Mouse (Mus musculus) heart, postnatal 36 days (tissue): ENCODE results near the gene Rpl23. TPM values are rescaled to one million over a fixed set of nuclear protein-coding genes. Genes with fewer than 3 reads are reported as not detected.
"Not testable (repeated sequence)": the region's sequence is repeated elsewhere in the genome, so short reads cannot be mapped to it uniquely, and the experiment has no call there.

Source experiments
- DNase-seq, 2 experiments: peaks; one replicate each; pipeline ENCODE4 v3.0.0; 2021 to 2022
- intact Hi-C: fragments of 180-260 bp; cut with DNase I; formaldehyde crosslinking; loops from one replicate; pipeline ENCODE4 v1.15.1; 2025
- total RNA-seq, 2 experiments: library from RNA; stranded (reverse); gene quantifications; 2 replicates each; pipeline ENCODE4 v1.2.3; 2021

Rpl23 gene
- total RNA-seq, 2 experiments from 2014 or later = 522 TPM

- peak in 1 of 2 experiments; percentile 26 for DNase-seq
- intact Hi-C loops = loop anchor here (2.0 kb wide), 1 partner anchor 21 kb away; no protein-coding TSS in a partner anchor
Observed at GRCm38 (mm10) chr11:97801409-97802193, 19.4 kb upstream of the Rpl23 start.

GRCm38 (mm10) chr11:97800691-97801408 lies 18.6 kb upstream of the Rpl23 start:
- peak in 1 of 2 experiments; percentile 26 for DNase-seq
- intact Hi-C loops = loop anchor here (2.0 kb wide), 1 partner anchor 22 kb away; no protein-coding TSS in a partner anchor

- peak; percentile 75 to 84 for DNase-seq
- intact Hi-C loops = loop anchor here (2.0 to 10.0 kb wide), 2 partner anchors 23 to 405 kb away; partner anchors contain the start of gene Cdk12
Observed at GRCm38 (mm10) chr11:97799994-97800690, 17.9 kb upstream of the Rpl23 start.

- DNase-seq = peak; percentile 85 to 92
- intact Hi-C loops = loop anchor here (10.0 kb wide), 1 partner anchor 405 kb away; the partner anchor contains the start of gene Cdk12
Observed at GRCm38 (mm10) chr11:97799146-97799993, 17.1 kb upstream of the Rpl23 start.

- intact Hi-C loops = loop anchor here (1.0 to 10.0 kb wide), 3 partner anchors 43 to 406 kb away; partner anchors contain the start of gene Cdk12
- DNase-seq = peak; percentile 87 to 92
Observed at GRCm38 (mm10) chr11:97798782-97799145, 16.5 kb upstream of the Rpl23 start, which contains the start of gene Lasp1. Gene Lasp1 (plus strand): TSS chr11:97799000.

- DNase-seq = no peak
- intact Hi-C loops = loop anchor here (1.0 to 10.0 kb wide), 3 partner anchors 43 to 407 kb away; partner anchors contain the start of gene Cdk12
Observed at GRCm38 (mm10) chr11:97798083-97798435, 15.8 kb upstream of the Rpl23 start.

GRCm38 (mm10) chr11:97797369-97798082 lies 15.3 kb upstream of the Rpl23 start:
- intact Hi-C loops = loop anchor here (1.0 to 10.0 kb wide), 3 partner anchors 44 to 407 kb away; partner anchors contain the start of gene Cdk12
- DNase-seq = no peak

- peak; percentile 74 to 78 for DNase-seq
- intact Hi-C loops = loop anchor here (10.0 kb wide), 1 partner anchor 408 kb away; the partner anchor contains the start of gene Cdk12
Observed at GRCm38 (mm10) chr11:97796910-97797309, 14.7 kb upstream of the Rpl23 start.

- DNase-seq = peak in 1 of 2 experiments; percentile 41
- intact Hi-C loops = loop anchor here (1.0 to 10.0 kb wide), 3 partner anchors 91 to 412 kb away; partner anchors contain the start of genes Cdk12 and Fbxo47
Observed at GRCm38 (mm10) chr11:97793165-97793564, 10.9 kb upstream of the Rpl23 start.

- intact Hi-C loops = loop anchor here (10.0 kb wide), 1 partner anchor 414 kb away; the partner anchor contains the start of gene Cdk12
Observed at GRCm38 (mm10) chr11:97790778-97791438, 8.7 kb upstream of the Rpl23 start.

GRCm38 (mm10) chr11:97789727-97790126 lies 7.5 kb upstream of the Rpl23 start:
- DNase-seq = no peak
- intact Hi-C loops = loop anchor here (10.0 kb wide), 1 partner anchor 415 kb away; the partner anchor contains the start of gene Cdk12

More at GRCm38 (mm10) chr11:97790778-97791438, 8.7 kb upstream of the Rpl23 start:
- DNase-seq = not testable (repeated sequence)

GRCm38 (mm10) chr11:97787961-97788360 lies 5.7 kb upstream of the Rpl23 start:
- intact Hi-C loops = no loop called here
- no peak for DNase-seq

- intact Hi-C loops = no loop called here
- DNase-seq = no peak
Observed at GRCm38 (mm10) chr11:97782564-97782895, 293 bp upstream of the Rpl23 start.

- intact Hi-C loops = loop anchor here (2.0 kb wide), 1 partner anchor 15 kb away; the partner anchor contains the start of gene Cwc25
Observed at GRCm38 (mm10) chr11:97781478-97781831, 782 bp downstream of the Rpl23 start.

GRCm38 (mm10) chr11:97779968-97780701 lies 2.1 kb downstream of the Rpl23 start:
- intact Hi-C loops = loop anchor here (2.0 kb wide), 1 partner anchor 13 kb away; the partner anchor contains the start of gene Cwc25
- DNase-seq = no peak

More at GRCm38 (mm10) chr11:97781478-97781831, 782 bp downstream of the Rpl23 start:
- DNase-seq = no peak

GRCm38 (mm10) chr11:97778918-97779317 lies 3.3 kb downstream of the Rpl23 start:
- no peak for DNase-seq
- intact Hi-C loops = no loop called here

- intact Hi-C loops = no loop called here
- no peak for DNase-seq
Observed at GRCm38 (mm10) chr11:97777129-97777529, 5.1 kb downstream of the Rpl23 start.
